Mouse (Mus musculus) adrenal gland, postnatal 25 days (tissue): ENCODE data around the gene Drc1. TPM values are rescaled to one million over a fixed set of nuclear protein-coding genes. Genes with fewer than 3 reads are reported as not detected.

Source experiments
- DNase-seq: peaks from one replicate; pipeline ENCODE4 v3.0.0; 2021; ENCODE audit warnings: mixed read lengths
- total RNA-seq: library from RNA; stranded (reverse); gene quantifications from 2 replicates; pipeline ENCODE4 v1.2.3, GENCODE M21; 2021

Gene Drc1
- total RNA-seq, 1 experiment from 2014 or later: 0.82 TPM

DNA sequence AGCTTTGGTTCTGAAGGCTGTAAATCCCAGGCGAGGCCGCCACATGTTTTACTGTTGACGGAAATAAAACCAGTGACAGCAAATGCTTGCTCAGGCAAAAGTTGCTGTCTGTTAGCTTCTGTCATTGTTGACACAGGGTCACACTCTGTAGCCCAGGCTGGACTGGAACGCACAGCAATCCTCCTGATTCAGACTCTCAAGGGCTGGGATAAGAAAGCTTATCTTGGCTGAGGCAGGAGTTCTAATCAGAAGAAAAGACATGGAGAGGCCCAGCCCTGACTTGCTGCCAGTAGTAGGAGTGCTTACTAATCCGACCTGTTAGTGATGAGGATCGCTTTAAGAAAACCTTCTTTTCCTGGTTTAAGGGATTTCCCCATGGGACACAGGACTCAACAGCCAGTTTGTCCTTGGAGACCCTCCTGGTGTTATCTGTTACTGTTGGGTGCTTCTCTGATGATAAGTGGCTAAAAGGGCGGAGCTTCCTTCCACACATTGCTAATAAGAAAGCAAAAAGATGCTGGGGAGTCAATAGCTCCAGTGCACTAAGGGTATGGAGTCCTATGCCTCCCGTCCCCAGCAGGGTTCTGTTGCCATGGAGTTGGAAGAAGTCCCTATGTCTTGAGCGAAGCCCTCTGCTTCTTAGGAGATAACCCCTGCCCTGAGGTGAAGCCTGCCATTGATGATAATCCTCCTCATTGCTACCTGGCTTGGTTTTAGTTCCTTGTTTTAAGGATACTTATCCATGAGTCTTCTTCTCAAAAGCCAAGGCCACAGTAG is 6.1 kb downstream of the Drc1 start:
- no peak for DNase-seq

DNA sequence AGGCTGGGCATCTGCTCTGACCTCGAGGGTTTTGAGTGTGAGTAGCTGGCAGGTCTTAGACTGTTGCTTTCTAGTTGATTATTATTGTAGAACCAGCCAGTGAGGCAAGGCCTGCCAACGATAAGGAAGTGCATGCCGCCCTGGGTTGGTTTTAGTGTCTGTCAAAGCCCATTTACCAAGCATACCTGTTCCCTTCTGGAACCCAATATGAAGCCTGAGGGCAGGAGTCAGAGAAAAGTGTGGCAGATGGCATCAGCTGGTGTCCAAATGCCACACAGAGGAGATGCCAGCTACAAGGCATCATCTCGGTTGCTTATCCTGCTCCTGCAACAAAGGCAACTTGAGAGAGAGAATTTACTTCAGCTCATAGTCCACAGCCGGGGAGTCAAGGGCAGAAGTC is 59.6 kb downstream of the Drc1 start:
- no peak for DNase-seq

- DNase-seq: no peak
Observed at GRCm38 (mm10) chr5:30341601-30342365, 60.6 kb downstream of the Drc1 start.

DNA sequence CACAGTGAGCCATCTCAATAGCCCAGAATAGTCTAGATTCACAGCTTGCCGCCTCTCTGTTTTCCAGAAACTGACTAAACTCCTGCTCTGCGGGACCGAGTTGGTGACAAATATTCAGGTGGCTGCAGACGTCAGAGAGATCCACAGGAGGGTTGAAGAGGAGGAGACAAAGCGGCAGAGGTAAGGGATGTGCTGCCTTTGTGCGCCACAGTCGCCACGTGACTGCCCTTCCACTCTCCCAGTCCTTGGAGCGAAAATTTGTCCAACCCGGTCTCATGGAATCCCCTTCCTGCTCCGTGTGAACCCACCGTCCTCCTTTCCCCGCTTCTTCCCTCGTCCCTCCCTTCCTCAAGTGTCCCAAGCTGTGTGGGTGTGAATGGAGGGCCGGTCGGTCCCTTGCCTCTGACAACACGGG is 61.4 kb downstream of the Drc1 start:
- no peak for DNase-seq

DNA sequence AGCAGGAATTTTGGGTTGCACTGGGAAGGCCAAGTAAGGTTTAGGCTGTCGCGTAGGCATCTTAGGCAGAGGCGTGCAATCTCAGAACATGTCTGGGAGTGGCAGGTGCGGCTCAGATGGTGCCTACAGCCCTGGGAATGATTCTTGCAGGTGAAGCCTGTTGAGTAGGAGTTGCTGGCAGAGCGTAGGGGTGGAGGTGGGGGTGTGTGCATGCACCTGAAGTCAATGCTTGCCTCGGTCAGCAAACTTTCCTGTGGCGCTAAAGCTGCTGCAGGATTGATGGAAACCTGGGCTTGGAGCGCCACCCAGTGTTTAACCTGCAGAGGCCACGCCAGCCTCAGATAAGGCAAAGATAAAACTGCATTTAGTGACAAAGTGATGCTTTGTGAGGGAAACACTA is 61.9 kb downstream of the Drc1 start:
- peak; percentile 69 for DNase-seq

DNA sequence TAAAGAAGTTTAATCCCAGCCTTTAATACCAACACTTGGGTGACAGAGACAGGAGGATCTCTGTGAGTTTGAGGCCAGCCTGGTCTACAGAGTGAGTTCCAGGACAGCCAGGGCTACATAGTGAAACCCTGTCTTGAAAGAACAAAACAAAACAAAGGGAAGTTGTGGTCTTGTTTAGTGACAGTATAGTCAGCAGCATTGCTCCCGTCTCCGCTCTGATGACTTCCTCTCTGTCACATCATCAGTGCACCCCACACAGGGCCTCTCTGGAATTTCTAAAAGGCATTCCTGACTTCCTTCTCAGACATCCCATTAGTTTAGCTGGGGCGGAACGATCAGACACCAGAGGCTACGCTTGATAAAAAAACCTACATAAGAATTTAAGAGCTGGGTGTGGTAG is 62.7 kb downstream of the Drc1 start:
- DNase-seq: no peak

DNA sequence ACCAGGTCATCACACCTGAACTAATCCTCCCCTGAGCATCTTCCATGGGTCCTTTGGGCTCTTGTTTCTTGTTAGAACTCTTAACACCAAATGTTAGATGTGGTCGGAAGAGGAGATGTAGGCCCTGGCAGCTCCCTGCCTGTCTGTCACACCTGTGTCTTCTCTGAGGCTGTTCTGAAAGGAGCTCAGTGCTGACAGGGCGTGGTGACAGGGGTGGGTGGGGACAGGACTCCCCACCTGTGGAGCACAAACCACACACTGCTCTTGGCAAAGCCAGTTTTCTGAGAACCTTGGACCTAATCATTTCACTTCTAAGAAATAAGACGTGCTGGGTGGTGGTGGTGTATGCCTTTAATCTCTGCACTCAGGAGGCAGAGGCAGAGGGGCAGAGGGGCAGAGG is 72.4 kb downstream of the Drc1 start:
- no peak for DNase-seq

GRCm38 (mm10) chr5:30355114-30355513 is 73.9 kb downstream of the Drc1 start:
- no peak for DNase-seq

- DNase-seq: no peak
Observed at GRCm38 (mm10) chr5:30355559-30356159, 74.5 kb downstream of the Drc1 start.

- DNase-seq: no peak
Observed at GRCm38 (mm10) chr5:30356647-30357046, 75.5 kb downstream of the Drc1 start.

GRCm38 (mm10) chr5:30358436-30359099 is 77.4 kb downstream of the Drc1 start:
- DNase-seq: peak; percentile 19

DNA sequence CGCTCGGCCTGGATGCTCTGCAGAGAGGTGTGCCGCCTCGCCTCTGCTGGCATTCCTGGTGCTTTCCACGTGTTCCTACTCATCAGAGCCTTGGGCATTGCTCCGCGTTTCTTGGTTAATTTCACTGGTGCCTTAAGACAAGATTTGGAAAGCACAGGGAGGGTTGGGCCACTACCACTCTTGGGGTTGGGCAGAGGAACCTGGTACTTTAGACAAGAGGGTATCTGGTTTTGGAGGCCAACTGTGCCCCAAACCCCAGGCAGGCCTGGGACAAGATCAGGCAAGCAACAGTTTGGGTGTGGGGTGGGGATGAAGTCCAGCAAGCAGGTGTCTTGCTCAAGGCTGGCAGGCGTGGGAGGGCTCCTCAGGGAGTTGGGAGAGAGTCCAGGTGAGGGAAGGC is 86.2 kb downstream of the Drc1 start:
- no peak for DNase-seq

- peak; percentile 13 for DNase-seq
Observed at GRCm38 (mm10) chr5:30369426-30369825, 88.2 kb downstream of the Drc1 start.

DNA sequence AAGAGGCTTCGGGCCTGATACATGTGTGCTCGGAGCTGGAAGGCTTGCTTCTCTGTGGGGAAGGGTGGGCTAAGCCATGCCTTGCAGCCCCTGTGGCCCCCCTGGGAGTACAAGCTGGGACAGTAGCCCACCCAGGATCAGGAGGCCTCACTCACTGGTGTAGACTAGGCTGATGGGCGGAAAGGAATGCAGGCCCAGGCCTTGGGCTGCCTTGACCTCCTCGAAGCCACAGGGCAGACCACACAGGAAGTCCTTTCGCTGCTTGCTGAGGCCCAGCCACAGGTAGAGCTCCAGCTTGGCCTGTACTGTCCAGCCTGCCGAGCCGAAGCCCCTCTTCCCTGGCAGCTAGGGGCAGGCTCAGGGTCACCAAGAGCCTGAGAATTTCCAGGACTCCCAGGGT is 101.7 kb downstream of the Drc1 start:
- no peak for DNase-seq

- no peak for DNase-seq
Observed at GRCm38 (mm10) chr5:30387726-30388125, 106.5 kb downstream of the Drc1 start.

GRCm38 (mm10) chr5:30389836-30390235 is 108.6 kb downstream of the Drc1 start:
- DNase-seq: peak; percentile 12

GRCm38 (mm10) chr5:30391473-30391872 is 110.3 kb downstream of the Drc1 start:
- peak; percentile 78 for DNase-seq

DNA sequence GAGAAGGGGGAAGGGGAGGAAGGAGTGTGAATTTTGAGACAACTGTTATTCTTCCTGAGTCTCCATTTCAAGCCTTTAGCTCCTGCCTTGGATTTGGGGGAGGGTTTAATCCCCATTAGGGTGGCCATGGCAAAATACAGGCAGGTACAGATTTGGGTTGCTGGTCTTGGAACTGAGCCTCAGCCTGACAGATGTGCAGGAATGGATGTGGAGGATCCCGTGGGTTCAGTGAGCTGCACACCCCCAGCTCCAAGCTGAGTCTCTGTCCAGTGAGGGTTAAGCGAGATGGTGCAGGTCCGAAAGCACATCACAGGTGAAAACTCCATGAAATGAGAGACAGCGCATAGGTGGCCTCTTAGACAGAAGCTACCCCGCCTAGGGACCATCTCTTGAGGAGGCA is 119.3 kb downstream of the Drc1 start:
- no peak for DNase-seq

GRCm38 (mm10) chr5:30401165-30401564 is 120.0 kb downstream of the Drc1 start:
- no peak for DNase-seq

DNA sequence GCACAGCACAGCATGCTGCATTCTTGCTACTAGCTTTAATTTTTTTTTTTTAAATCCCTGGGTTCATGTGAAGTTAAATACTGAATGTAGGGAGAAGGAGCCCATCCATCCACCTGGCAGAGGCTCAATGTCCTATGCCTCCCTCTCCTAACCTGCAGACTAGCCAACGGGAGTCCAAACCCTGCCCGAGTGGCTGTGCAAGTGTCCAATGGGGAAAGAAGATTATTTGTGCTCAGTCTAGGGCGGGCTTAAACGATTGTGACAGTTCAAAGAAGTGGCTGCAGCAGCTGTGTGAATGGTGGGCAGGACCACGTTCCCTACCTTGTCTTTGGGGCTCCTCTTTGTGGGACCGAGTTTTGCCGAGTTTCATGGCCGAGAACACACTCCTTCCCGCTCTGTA is 125.7 kb downstream of the Drc1 start:
- peak; percentile 13 for DNase-seq

DNA sequence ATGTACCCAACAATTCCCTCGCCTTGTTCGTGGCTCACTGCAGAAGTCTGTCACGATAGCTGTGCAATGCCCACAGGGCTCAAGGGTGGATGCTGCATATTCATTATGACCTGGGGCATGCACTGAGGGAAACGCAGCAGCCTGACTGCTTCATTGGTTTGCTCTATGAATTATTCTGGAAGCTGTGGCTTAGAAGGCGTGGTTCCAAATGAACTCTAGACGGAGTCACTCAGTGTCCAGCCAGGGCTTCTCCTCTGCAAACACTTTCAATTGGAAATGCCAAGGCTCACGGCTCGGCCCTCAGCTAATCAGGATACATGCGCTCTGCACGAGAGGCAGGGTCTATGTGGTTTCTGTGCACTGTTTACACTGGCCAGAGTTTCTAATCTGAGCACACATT is 130.3 kb downstream of the Drc1 start:
- no peak for DNase-seq

GRCm38 (mm10) chr5:30415381-30415780 is 134.2 kb downstream of the Drc1 start:
- no peak for DNase-seq

DNA sequence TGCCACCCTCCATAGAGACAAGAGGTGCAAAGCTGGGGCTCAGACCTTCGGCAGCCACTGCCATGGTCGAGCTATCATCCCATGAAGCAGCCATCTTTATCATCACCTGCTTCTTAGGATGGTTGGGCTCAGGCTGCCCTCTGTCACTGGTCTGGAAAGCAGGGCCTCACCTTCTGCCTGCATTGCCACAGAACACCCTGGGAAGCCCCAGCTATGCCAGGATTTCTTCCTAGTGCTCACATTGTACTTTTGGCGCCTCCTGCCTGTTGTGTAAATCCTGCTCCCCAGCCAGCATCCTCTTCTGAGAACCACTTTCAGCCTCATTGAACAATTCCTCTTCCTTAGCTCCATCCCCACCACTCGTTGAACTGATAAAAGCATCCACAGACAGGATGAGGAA is 134.7 kb downstream of the Drc1 start:
- DNase-seq: no peak
